Mouse (Mus musculus): Measurements from ENCODE around the gene Bmp8b.

- no peak for TF ChIP-seq CTCF (IDR thresholded peaks at IDR 0.05; ENCODE audit: extremely low read depth, insufficient read depth, low read length)
- TF ChIP-seq POLR2A (IDR thresholded peaks at IDR 0.05; ENCODE audit: extremely low read depth, insufficient read depth, low read length), result no peak
These were observed 48.3 kb upstream of the Bmp8b start for GRCm38 (mm10) chr4:123056560-123057109.
